Mouse (Mus musculus) left cerebral cortex, postnatal 25 days (tissue): ENCODE measurements around the gene Mad1l1. TPM values are rescaled to one million over a fixed set of nuclear protein-coding genes. Genes with fewer than 3 reads are reported as not detected.
A peak's percentile ranks its signal among the peaks of the same experiment; 100 is the strongest.

ENCODE experiments used
- DNase-seq, 2 experiments: peaks; one replicate each; pipeline ENCODE4 v3.0.0; 2022; ENCODE audit warnings: low spot score in 2 of 2, mixed read lengths in 1 of 2
- intact Hi-C: fragments of 180-260 bp; cut with DNase I; formaldehyde crosslinking; loops from one replicate; pipeline ENCODE4 v1.15.1; 2025
- total RNA-seq, 2 experiments: library from RNA; stranded (reverse); gene quantifications; 2 replicates each; pipeline ENCODE4 v1.2.3; 2021

Mad1l1 gene
- total RNA-seq, 2 experiments from 2014 or later: 15.1 to 19.0 TPM

DNA sequence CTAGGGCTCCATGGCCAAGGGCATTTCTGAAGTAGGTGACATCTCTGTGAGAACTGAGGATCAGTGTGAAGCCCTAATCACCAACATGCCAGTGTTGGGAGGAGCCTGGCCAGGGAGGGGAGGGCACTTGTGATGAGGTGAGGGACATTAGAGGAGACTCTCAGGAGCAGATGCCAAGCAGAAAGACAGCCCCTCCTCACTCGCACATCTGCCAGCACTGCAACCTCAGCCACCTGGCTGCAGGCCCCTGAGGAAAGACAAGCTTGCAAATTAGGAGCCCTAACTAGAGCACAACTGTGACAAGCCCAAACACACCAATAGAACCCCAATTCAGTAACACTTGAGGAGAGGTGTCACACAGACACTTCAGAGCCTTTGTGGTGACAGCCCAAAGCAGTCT is 120.2 kb downstream of the Mad1l1 start:
- intact Hi-C loops: no loop called here
- no peak for DNase-seq

DNA sequence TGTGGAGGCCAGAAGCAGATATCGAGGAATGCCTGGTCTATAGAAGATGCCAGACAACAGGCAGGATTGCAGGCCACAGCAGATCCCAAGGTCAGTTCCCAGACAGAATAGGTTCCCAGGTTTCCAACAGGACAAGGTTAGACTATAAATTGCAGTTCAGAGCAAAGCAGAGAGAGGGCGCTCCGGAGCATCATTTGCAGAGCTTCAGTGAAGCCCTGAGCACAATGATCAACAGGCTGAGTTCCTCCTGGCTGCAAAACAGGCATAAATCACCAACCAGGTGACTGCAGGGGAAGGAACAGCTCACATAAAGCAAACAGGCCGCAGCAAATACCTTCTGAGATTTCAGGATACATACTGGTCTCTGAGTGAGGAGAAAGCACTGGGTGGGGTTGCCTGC is 123.6 kb downstream of the Mad1l1 start:
- DNase-seq: peak; percentile 75 to 78
- intact Hi-C loops: loop anchor here (5.0 kb wide), 2 partner anchors 55 to 95 kb away; no protein-coding TSS in a partner anchor

DNA sequence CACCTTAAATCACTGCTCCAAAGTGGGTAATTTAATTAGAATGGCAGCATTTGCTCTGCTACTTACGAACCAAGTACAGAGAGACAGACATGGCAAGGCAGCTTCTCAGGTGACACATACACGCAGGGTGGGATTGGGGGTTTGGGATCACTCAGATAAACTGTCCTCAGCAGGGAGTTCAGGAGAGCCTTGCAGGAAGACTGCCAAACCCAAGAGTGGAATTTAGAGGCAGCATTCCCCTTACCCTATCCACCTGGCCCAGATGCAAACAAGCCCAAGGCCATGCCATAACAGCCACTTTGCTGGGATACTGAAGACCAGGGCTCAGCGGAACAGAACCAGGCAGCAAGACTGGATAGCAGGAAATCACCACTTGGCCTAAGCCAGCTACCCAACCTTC is 124.9 kb downstream of the Mad1l1 start:
- no peak for DNase-seq
- intact Hi-C loops: loop anchor here (5.0 kb wide), 2 partner anchors 56 to 96 kb away; no protein-coding TSS in a partner anchor

DNA sequence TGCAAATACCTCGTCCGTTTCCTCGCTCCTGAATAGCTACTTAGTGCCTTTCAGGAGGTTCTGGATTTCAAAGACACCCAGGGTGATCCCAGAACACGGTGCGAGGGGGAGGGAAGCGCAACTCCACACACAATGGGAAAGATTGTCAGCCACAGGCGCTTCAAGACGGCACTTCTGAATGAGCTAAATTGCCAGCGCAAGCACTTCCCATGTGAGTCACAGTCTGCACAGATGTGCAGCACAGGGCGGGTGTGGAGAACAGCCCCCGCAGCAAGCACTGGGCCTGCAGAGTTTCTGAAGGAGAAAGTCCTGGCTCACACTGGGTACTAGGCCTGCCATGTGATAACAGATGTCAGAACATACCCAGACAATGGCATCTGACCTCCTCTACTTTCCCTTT is 127.2 kb downstream of the Mad1l1 start:
- intact Hi-C loops: no loop called here
- DNase-seq: peak; percentile 62 to 92

DNA sequence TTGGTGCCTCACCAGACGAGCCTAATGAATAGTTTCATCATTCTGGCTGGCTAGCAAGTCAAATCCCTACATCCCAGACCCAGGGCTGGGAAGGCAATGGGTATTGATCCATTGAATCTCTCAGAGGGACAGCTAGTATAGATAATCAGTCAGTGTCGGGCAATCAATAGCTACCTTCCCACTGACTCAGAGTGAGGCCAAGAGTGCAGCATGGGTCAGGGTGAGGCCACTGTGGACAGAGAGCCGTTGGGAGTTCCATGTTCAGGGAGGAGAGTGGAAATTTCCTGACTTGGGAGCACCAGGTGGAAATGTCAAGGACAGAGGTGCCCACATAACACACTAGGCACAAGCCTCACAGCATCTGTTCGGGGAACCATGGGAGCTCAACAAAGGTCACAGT is 129.8 kb downstream of the Mad1l1 start:
- DNase-seq: no peak
- intact Hi-C loops: no loop called here

DNA sequence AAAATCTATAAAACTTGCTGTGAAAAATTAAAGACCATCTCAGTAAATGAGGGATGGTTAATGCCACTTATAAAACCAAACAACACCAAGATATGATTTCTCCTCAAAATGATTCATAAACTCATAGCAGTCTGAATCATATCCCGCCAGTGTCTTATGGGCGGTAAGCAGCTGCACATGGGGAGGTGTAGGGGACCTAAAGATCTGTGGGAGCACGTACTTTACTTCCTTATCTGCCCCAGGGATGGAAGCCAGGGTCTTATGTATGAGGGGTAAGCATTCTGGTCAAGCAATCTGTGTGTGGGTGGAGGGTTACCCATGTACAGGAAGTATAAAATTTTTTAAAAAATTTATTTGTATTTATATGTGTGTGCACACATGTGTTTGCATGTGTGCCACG is 135.0 kb downstream of the Mad1l1 start:
- intact Hi-C loops: no loop called here

DNA sequence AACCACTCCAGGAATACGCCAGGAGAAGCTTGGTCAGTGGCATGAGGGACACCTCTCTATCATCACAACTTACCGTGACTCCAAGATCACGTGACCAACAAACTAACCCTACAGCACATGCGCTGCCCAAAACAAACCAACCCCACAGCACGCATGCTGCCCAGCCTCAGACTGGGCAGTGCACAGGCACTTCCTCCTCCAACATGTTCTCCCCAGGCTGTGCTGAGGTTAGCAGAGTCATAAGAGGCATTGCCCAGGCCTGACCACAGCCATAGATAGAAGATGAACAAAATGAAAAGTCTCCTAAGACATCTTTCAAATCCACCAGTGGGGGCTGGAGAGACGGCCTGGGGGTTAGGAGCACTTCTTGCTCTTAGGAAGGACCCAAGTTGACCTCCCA is 135.6 kb downstream of the Mad1l1 start:
- no peak for DNase-seq
- intact Hi-C loops: no loop called here

More for the DNA sequence above, 135.0 kb downstream of the Mad1l1 start:
- DNase-seq: peak in 1 of 2 experiments; percentile 11

DNA sequence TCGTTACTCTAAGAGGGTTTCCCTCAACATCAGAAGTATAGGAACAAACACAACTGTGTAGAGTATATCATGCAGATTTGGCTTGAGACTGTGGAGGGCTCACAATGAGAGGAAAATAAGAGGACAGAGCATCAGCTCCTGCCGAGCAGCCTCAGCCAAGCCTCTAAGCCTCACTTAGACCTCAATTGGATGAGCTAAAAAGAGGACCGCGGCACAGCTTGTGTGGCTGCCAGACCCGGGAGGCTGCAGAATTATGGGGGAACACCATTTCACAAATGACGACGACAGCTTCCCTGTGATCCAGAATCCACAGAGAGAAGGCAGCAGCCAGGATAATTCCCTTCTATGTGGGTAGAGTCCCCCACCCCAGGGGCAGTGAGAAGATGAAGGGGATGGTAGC is 138.0 kb downstream of the Mad1l1 start:
- DNase-seq: peak; percentile 20 to 62

DNA sequence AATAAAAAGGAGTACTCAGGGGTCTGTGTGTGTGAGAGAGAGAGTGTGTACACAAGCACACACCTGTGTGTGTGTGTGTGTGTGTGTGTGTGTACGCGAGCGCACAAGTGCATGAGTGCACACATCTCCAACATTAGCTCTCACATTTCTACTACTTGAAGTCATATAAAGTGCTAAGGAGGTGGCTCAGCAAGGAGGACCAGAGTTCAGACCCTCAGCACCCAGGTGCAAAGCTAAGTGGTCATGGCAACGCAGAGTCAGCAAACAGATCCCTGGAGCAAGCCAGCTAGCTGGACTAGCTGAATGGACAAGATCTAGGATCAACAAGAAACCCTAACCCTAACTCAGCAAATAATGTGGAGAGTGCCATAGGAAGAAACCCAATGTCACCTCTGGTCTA is 139.0 kb downstream of the Mad1l1 start:
- no peak for DNase-seq
- intact Hi-C loops: no loop called here

More for the DNA sequence above, 138.0 kb downstream of the Mad1l1 start:
- intact Hi-C loops: no loop called here

DNA sequence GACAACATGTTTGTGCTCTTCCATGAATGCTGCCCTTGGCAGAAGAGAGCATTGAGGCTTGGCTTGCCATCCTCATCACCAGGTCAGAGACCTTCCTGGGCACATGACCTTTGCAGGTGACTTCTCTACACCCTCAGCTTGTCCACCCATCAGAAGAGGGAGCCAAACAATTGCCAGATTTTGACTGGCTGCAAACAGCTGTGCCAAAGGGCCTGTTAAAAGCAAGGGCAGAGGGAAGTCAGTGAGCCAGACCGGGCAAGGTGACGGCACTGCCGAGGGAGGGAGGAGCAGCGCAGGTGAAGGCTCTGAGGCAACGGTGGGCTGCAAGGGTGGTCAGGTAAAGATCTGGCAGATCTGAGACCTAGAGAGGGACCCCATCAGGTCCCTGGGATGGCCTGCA is 141.3 kb downstream of the Mad1l1 start:
- intact Hi-C loops: no loop called here
- no peak for DNase-seq

DNA sequence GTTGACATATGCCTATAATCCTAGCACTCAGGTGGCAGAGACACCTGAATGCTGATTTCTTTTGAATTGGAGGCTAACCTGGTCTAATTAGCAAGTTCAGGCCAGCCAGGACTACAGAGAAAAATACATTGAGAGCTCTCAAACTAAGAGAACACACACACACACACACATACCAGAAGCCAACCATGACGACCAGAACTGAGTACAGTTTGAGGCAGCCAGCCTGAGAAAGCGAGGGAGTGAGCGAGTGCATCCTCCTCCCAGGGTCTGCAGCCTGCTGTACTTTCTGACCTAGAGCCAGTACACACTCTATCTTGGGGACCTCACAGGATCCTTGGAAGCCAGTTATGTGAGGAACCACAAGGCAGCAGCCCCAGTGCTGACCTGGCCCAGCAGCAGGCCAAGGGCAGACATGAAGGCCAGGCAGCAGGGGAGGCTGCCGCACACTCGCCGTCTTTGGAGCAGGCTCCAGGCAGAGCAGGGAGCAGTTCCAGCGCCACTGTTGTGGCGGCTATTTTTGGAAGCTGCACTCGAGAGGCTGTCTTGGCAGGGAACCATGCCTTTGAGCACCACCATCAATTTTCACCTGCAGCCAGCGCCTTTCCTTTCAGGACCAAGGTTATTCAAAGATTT is 143.2 kb downstream of the Mad1l1 start:
- peak; percentile 16 to 18 for DNase-seq
- intact Hi-C loops: no loop called here

DNA sequence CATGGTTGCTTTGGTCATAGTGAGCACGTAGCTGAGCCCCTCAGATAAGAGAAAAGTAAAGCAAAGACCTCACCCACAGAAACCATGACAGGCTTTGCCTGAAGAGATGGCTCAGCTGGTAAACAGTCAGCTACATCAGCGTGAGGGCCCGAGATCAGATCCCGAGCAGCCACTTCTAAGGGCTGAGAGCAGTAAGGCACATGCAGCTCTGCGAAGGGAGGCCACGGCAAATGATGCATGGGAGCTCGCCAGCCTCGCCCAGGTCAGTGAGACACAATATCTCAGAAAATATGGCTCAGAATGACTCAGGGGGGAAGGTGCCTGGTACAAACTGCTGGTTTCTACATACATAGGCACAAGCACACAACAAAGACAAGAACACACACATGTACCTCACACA is 143.8 kb downstream of the Mad1l1 start:
- DNase-seq: no peak
- intact Hi-C loops: no loop called here

DNA sequence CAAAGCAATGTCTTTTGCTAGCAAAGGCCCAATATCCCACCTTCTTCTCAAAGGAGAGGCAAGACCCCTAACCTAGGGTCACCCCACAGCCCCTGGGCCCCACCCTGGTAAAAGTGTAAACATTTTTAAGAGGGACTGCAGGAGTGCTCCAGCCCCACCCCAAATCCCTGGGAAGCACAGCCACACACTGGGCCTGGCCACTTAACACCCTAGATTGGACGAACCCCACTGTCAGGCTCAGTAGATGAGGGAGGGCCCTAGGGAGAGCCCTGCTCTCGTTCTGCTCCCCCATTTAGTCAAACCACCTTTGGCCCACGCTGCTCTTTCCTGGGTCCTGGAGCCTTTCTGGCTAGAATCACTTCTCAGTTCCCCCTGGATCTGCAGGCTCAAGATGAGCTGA is 145.0 kb downstream of the Mad1l1 start:
- intact Hi-C loops: no loop called here

DNA sequence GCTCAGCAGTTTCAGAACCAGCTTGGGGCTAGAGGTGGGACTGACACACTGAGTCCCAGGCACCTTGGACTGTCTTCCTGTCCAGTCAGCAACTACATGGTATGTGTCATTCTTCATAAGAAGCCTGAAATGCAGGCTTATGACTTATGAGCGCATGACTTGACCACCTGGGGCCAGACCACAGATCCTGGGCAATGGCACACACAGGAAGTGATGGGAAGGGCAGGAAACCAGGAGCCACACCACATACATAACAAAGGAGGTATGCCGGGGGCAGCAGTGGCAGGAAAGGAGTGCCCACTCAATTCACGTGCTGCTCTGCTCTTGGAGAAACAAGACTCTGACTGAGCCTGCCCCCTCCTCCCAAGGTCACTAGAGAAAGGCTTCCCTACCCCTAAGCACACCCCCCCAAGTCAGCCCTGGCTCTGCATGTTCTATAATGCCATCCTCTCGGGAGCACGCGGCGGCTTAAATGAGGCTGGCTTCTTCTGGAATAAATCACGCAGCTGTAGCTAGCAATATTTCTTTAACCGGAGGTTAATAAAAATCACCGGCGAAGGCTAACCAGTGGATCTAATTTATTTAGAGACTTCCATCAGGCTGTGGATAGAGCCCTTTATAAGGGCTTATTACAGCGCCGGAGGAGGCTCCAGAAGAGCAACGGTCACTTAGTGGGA is 146.4 kb downstream of the Mad1l1 start:
- intact Hi-C loops: no loop called here
- DNase-seq: no peak

More for the DNA sequence above, 145.0 kb downstream of the Mad1l1 start:
- DNase-seq: no peak

DNA sequence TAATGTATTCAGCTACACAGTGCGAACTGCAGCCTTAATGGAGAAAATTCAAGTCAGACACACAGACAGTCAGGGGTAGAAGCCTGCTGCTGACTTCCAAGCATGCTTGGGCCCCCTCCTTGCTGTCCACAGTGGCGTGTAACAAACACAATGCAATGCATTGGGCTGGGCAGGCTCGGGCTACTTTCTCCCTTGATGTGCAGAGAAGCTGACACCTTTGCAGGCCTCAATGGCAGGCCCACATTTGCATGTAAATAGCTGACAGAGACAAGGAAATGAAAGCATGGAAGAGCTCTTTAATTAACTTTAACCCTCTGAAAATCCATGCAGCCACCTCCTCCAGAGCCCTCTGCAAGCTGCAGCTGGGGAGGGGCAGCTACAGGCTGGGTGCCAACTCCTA is 147.3 kb downstream of the Mad1l1 start:
- no peak for DNase-seq
- intact Hi-C loops: no loop called here

DNA sequence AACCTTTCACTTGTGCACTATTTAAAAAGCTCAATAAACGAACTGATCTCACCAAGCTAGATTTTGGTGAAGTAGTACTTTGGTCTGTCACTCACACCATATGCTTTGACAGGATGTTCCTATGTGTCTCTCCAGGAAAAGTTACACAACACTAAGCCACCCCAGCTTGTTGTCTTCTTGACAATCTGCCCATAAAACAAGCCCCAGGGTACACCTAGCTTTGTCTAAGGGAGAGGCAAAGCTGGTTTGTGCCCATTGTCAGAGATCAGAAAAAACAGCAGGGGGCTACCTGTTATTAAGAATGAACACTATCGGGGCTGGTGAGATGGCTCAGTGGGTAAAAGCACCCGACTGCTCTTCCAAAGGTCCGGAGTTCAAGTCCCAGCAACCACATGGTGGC is 148.2 kb downstream of the Mad1l1 start:
- DNase-seq: no peak
- intact Hi-C loops: no loop called here

DNA sequence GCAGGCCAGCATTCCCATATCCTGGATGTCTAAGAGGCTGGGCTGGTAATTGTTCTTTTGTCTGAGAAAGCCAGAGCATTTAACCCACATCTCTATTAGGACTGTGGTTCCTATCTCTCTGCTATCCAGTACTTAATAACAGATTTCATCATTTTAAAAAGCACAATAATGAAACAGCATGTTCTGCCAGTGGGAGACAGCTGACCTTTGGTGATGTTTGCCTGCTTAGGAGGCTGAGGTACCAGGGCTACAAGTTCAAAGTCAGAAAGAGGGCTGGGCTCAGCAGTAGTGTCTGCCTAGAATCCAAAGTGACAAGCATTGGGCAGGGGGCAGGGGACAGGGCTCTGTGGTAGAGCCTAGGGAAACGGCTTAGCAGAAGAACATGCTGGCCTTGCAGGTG is 149.6 kb downstream of the Mad1l1 start:
- intact Hi-C loops: no loop called here
- DNase-seq: no peak

DNA sequence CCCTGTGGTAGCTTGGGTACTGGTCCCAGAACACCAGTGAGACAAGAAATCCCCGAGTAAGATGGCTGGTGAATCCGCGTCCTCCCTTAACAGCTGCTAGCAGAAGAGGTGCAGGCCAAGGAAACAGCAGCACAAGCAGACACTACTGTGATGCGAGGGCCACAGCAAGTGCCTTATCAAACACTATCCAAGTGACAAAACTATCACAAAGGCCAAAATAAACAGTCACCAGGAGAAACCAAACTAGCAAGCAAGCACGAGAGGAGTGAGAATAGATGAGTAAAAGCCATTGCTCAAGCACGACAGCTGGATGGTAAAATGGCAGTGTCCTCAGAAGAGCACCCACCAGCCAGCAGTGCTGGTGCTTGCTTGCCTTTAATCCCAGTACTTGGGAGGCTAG is 153.8 kb downstream of the Mad1l1 start:
- intact Hi-C loops: no loop called here
- no peak for DNase-seq

DNA sequence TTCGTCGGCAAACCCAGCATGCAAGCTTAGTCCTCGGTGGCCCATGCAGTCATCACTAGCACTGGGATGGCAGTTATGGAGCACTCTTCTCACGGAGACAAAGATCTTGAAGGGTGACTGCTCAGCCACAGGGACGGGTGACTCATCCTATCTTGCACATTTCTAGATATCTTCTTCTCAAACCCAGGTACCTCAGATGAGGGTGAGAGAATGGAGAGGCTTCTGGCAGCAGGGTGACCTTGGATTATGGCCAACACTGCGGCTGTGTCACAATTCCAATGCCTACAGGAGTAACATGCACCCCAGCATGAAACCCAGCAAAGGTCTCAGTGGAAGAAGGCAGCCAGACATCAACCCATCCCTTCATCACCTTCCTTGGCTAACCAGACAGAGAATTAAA is 154.3 kb downstream of the Mad1l1 start:
- no peak for DNase-seq
- intact Hi-C loops: no loop called here

DNA sequence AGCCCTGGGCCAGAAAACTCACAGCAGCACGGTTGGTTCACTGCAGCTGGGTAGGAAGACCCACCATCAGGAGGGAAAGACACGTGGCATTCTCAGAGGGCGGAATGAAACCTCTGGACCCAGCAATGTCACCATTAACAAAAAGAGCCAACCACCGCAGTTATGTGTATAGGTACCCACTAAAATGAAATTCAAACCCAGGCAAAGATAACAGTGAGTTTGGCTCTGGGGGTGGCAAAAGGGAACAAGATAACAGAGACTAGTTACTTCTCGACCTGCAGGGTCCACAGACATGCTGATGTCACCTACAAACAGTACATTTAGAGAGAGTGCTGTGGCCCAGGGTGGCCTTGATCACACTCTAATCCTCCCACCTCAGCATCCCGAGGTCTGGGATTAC is 157.4 kb downstream of the Mad1l1 start:
- intact Hi-C loops: no loop called here
- no peak for DNase-seq

DNA sequence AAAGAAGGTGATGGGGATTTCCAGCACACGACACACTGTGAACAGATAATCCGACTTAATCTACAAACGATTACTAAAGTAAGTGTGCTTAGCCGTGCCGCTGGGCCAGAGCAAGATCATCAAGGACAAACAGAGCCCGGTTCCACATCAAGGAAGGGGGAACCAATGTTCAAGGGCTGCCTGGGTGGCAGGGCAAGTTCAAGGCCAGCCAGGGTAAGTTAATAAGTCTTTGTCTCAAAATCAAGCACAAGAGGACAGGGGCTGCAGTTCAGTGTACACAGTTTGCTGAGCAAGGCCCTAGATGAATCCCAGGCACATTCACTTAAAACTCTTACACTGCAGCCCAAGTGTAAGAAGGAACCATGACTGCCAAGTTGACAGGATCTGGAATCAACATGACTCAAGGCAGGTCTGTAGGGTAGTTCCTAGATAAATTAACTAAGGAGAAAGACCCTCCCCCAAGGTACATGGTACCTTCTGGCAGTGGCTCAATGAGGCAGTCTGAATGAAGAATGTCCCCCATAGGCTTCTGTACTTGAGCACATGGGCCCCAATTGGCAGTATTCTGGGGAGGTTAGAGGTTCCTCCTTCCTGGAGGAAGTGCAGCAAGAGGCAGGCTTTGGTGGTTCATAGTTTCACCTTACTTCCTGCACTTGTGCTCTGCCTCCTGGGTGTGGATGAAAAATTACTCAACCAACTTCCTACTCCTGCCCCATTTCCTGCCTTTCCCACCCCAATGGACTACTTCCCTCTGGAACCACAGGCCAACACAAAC is 159.1 kb downstream of the Mad1l1 start:
- intact Hi-C loops: no loop called here
- no peak for DNase-seq
